ENCODE assay signal across 8 mouse cellular contexts in genomic region chr6:125348721-125349574, GRCm38 (mm10). TPM values are rescaled to one million over a fixed set of nuclear protein-coding genes. Genes with fewer than 3 reads are reported as not detected.
DNase-seq lines count a peak whose midpoint lies in the region; ATAC-seq lines count a peak whose summit lies in the region.

Tnfrsf1a (plus strand) TSS chr6:125349362.

- peaks cover 47% of the 10 kb centered on the region for H3K79me2 ChIP-seq in macrophage (ENCODE audit: inconsistent target)

- peaks cover 26% of the 10 kb centered on the region for H3K4me1 ChIP-seq in hindbrain, embryonic 13.5 days (replicated peaks)

- WGBS in hindbrain, embryonic 13.5 days: 5% methylated on average over 22 of the region's 22 CpGs
- 20% methylated on average over 22 of the region's 22 CpGs for WGBS in macrophage (ENCODE audit: missing documents)

- peaks cover 27% of the 10 kb centered on the region for H3K27me3 ChIP-seq in hindbrain, embryonic 13.5 days

- ATAC-seq in hindbrain, embryonic 13.5 days (ENCODE audit: low FRiP score): 0 out of 2 replicates have a peak, but pooled peaks have one; percentile 3

- H3K36me3 ChIP-seq in hindbrain, embryonic 13.5 days: no peaks in the 10 kb centered on the region
- no peaks in the 10 kb centered on the region for H3K36me3 ChIP-seq in macrophage (ENCODE audit: inconsistent target)

- H3K4me2 ChIP-seq in hindbrain, embryonic 13.5 days: peak within 1 kb of the TSS; percentile 63

- peak within 1 kb of the TSS; percentile 41 for H3K4me3 ChIP-seq in hindbrain, embryonic 13.5 days
- peak within 1 kb of the TSS; percentile 98 for H3K4me3 ChIP-seq in macrophage (ENCODE audit: inconsistent target)

- H3K9me3 ChIP-seq in hindbrain, embryonic 13.5 days: no peaks in the 10 kb centered on the region

- H3K27ac ChIP-seq in hindbrain, embryonic 13.5 days: peak within 1 kb of the TSS; percentile 55; the same call in 1 of the 2 replicates
- peak within 1 kb of the TSS; percentile 98 for H3K27ac ChIP-seq in macrophage

- no peak for DNase-seq in layer of hippocampus, adult 8-10 months (ENCODE audit: low spot score in 2 of 2)
- no peak for DNase-seq in layer of hippocampus, postnatal 36 days
- DNase-seq in adrenal gland, postnatal 10 days: no peak
- no peak for DNase-seq in gastrocnemius, adult 18-20 months (ENCODE audit: low spot score)
- DNase-seq in testis, postnatal 10 days (ENCODE audit: low spot score): peak; percentile 67
- DNase-seq in spleen, adult 12 weeks (ENCODE audit: low spot score): no peak

- H3K9ac ChIP-seq in hindbrain, embryonic 13.5 days: peak within 1 kb of the TSS; percentile 72

RNA-seq across cellular contexts. Expression of gene Tnfrsf1a, which starts in this region (rescaled TPM):
- total RNA-seq in layer of hippocampus, adult 8-10 months (2022): 10 to 100 TPM; 11.0 to 36.7 (median 21.8) TPM
- 10 to 100 TPM in 1 of 2 experiments, 1 to 10 TPM in 1; 9.9 to 12.6 TPM for total RNA-seq in layer of hippocampus, postnatal 36 days (2021)
- 100 to 1,000 TPM; 168 to 190 TPM for total RNA-seq in adrenal gland, postnatal 10 days (2021)
- 10 to 100 TPM; 16.6 to 24.9 TPM for total RNA-seq in gastrocnemius, adult 18-20 months (2021)
- polyA plus RNA-seq in hindbrain, embryonic 13.5 days (2015; fragmentation: Nextera tagmentation; extraction: Ambion mirVana): 15.1 and 15.7 TPM in 2 replicates
- total RNA-seq in macrophage (2018; cell fraction: chromatin; rRNA removed): 10 to 100 TPM; 29.7 to 99.0 (median 73.5) TPM
- total RNA-seq in macrophage (2018; cell fraction: cytosol; rRNA removed): 100 to 1,000 TPM; 110 to 188 (median 152) TPM
- 100 to 1,000 TPM in 20 of 26 experiments, 10 to 100 TPM in 6; 88.2 to 190 (median 134) TPM for total RNA-seq in macrophage (2018; cell fraction: nucleus; rRNA removed)
- 140 to 157 TPM (median 155 TPM) in 3 replicates for polyA plus RNA-seq in macrophage (2018)

Comparison
In these comparisons a context has a peak if more than half of its experiments do, and no peak if none do; other contexts are left out.
1. RNA of gene Tnfrsf1a (total RNA-seq): 168 to 190 TPM in adrenal gland, postnatal 10 days; 11.0 to 36.7 TPM in layer of hippocampus, adult 8-10 months, 16.6 to 24.9 TPM in gastrocnemius, adult 18-20 months and 9.9 to 12.6 TPM in layer of hippocampus, postnatal 36 days; every median in the first group is over 4 times any median in the second.